Mouse (Mus musculus) intestine, embryonic 15.5 days (tissue): ENCODE measurements around the gene Tmco1. TPM values are rescaled to one million over a fixed set of nuclear protein-coding genes. Genes with fewer than 3 reads are reported as not detected.

Experiments used
- ATAC-seq: fragments of 200-750 bp; cut with Nextera tagmentation; 2 replicates; pipeline ENCODE4 v1.8.0; 2017; ENCODE audit warnings: moderate TSS enrichment, moderate library complexity
- H3K27ac ChIP-seq: fragments of 300-500 bp; sonication (generic); 2 replicates; pipeline ENCODE4 v1.5.1; 2015; ENCODE audit warnings: mild to moderate bottlenecking, inconsistent platforms
- H3K27me3 ChIP-seq: fragments of 300-500 bp; sonication (generic); replicated peaks from 2 replicates; pipeline ENCODE4 v1.6.1; 2015; ENCODE audit warnings: inconsistent platforms
- H3K36me3 ChIP-seq: fragments of 300-500 bp; sonication (generic); 2 replicates; pipeline ENCODE4 v1.6.1; 2015; ENCODE audit warnings: inconsistent platforms
- H3K4me1 ChIP-seq: fragments of 300-500 bp; sonication (generic); replicated peaks from 2 replicates; pipeline ENCODE4 v1.6.1; 2015; ENCODE audit warnings: inconsistent platforms
- H3K4me2 ChIP-seq: fragments of 300-500 bp; sonication (generic); replicated peaks from 2 replicates; pipeline ENCODE4 v1.6.1; 2015; ENCODE audit warnings: mild to moderate bottlenecking, inconsistent platforms
- H3K4me3 ChIP-seq: fragments of 300-500 bp; sonication (generic); replicated peaks from 2 replicates; pipeline ENCODE4 v1.5.1; 2015; ENCODE audit warnings: inconsistent platforms
- H3K9ac ChIP-seq: fragments of 300-500 bp; sonication (generic); 2 replicates; pipeline ENCODE4 v1.6.1; 2015; ENCODE audit warnings: inconsistent platforms
- H3K9me3 ChIP-seq: fragments of 300-500 bp; sonication (generic); 2 replicates; pipeline ENCODE4 v1.6.1; 2016; ENCODE audit warnings: inconsistent platforms
- WGBS: fragments of 180-500 bp; shearing (Covaris S2); methylation state at CpG from one replicate; pipeline ENCODE4 v1.1.7; 2015; 5-methylcytosine and 5-hydroxymethylcytosine counted together
- polyA plus RNA-seq: library from polyadenylated mRNA; unstranded; fragments of >200 nt; fragmentation: Nextera tagmentation; extraction: Ambion mirVana; gene quantifications from 2 replicates; pipeline ENCODE4 v1.2.1, GENCODE M21; 2015

The Tmco1 gene
- polyA plus RNA-seq, 1 experiment from 2014 or later: 109 TPM

GRCm38 (mm10) chr1:167366621-167367020 is 58.4 kb downstream of the Tmco1 start:
- 88% methylated on average over 6 of the region's 6 CpGs for WGBS
- no peaks in the 10 kb centered on the region for H3K4me1 ChIP-seq
- no peaks in the 10 kb centered on the region for H3K27me3 ChIP-seq
- H3K27ac ChIP-seq: no peak overlapping the region
- H3K9ac ChIP-seq: no peak overlapping the region
- H3K9me3 ChIP-seq: no peaks in the 10 kb centered on the region
- H3K4me3 ChIP-seq: no peak overlapping the region
- no peak for ATAC-seq
- H3K36me3 ChIP-seq: peaks cover 10% of the 10 kb centered on the region; the same call in 1 of the 2 replicates
- H3K4me2 ChIP-seq: no peak overlapping the region

GRCm38 (mm10) chr1:167368018-167368417 is 59.8 kb downstream of the Tmco1 start:
- ATAC-seq: no peak
- H3K9me3 ChIP-seq: no peaks in the 10 kb centered on the region
- no peaks in the 10 kb centered on the region for H3K4me1 ChIP-seq
- 90% methylated on average over 4 of the region's 4 CpGs for WGBS
- no peak overlapping the region for H3K9ac ChIP-seq
- H3K27me3 ChIP-seq: no peaks in the 10 kb centered on the region
- H3K4me3 ChIP-seq: no peak overlapping the region
- H3K36me3 ChIP-seq: peaks cover 12% of the 10 kb centered on the region; the same call in 1 of the 2 replicates
- no peak overlapping the region for H3K27ac ChIP-seq
- H3K4me2 ChIP-seq: no peak overlapping the region

- no peaks in the 10 kb centered on the region for H3K9me3 ChIP-seq
- H3K36me3 ChIP-seq: peaks cover 10% of the 10 kb centered on the region; the same call in 1 of the 2 replicates
- no peak overlapping the region for H3K9ac ChIP-seq
- peak; percentile 48; the same call in 1 of the 2 replicates for ATAC-seq
- no peaks in the 10 kb centered on the region for H3K4me1 ChIP-seq
- no peak overlapping the region for H3K4me3 ChIP-seq
- WGBS: 76% methylated on average over 7 of the region's 7 CpGs
- no peak overlapping the region for H3K4me2 ChIP-seq
- H3K27ac ChIP-seq: no peak overlapping the region
- H3K27me3 ChIP-seq: no peaks in the 10 kb centered on the region
These were observed 60.3 kb downstream of the Tmco1 start for GRCm38 (mm10) chr1:167368513-167368912.

GRCm38 (mm10) chr1:167369905-167370304 is 61.7 kb downstream of the Tmco1 start:
- whole genome bisulfite sequencing: 10% methylated on average over 7 of the region's 7 CpGs

GRCm38 (mm10) chr1:167372739-167373138 is 64.6 kb downstream of the Tmco1 start:
- WGBS: 93% methylated on average over 7 of the region's 7 CpGs
- no peaks in the 10 kb centered on the region for H3K9me3 ChIP-seq
- no peaks in the 10 kb centered on the region for H3K27me3 ChIP-seq
- H3K27ac ChIP-seq: no peak overlapping the region
- peaks cover 2% of the 10 kb centered on the region; the same call in 1 of the 2 replicates for H3K36me3 ChIP-seq
- H3K4me1 ChIP-seq: 0 out of 2 replicates have a peak, but pooled peaks cover 3% of the 10 kb centered on the region
- H3K9ac ChIP-seq: no peak overlapping the region
- ATAC-seq: no peak
- no peak overlapping the region for H3K4me2 ChIP-seq
- H3K4me3 ChIP-seq: no peak overlapping the region

More at GRCm38 (mm10) chr1:167369905-167370304, 61.7 kb downstream of the Tmco1 start:
- Histone ChIP-seq H3K4me2 (no peak overlapping the region), H3K9me3 (no peaks in the 10 kb centered on the region), H3K4me1 (0 out of 2 replicates have a peak, but pooled peaks cover 3% of the 10 kb centered on the region), H3K9ac (no peak overlapping the region), H3K36me3 (peaks cover 10% of the 10 kb centered on the region; the same call in 1 of the 2 replicates), H3K27me3 (no peaks in the 10 kb centered on the region), H3K27ac (no peak overlapping the region), H3K4me3 (no peak overlapping the region)
- peak; percentile 42; the same call in 1 of the 2 replicates for ATAC-seq

DNA sequence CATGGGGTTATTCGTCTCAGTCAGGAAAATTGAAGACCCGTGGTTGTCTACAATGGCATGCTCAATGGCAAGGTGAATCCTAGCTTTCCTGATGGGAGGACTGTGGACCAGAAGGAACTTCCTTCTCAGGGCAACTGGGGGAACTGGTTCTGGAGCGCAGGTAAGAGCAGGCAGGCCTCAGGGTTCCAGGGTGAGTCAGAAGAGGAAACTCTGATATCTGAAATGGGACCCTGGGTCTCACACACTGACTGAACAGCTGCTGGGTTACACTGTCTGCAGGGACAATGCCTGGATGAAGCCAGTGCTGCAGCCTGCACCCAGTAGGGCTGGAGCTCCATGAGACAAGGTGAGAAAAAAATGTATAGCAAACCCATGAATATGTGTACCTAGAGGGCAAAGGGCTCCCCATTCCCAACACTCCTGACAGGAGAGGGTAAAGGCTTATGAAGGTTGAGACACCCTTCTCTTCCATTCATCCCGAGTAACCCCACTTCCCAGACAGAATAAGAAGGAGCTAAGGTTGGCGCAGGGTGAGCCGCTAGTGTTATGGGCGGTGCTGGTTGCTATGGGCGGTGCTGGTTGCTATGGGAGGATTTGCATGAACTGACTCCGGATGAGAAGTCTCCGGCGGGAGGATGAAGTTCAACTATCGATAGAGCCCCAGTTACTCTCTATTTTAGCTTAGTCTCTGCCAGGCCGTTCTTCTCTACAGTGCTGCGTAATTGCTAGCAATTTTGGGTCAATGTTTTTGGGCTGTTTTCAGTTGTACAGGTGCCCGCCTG is 66.0 kb downstream of the Tmco1 start:
- Histone ChIP-seq H3K27me3 (no peaks in the 10 kb centered on the region), H3K4me3 (no peak overlapping the region), H3K4me2 (0 out of 2 replicates have a peak overlapping the region, but pooled peaks have one; percentile 5), H3K4me1 (0 out of 2 replicates have a peak, but pooled peaks cover 3% of the 10 kb centered on the region), H3K9ac (no peak overlapping the region), H3K27ac (no peak overlapping the region), H3K36me3 (peaks cover 2% of the 10 kb centered on the region; the same call in 1 of the 2 replicates), H3K9me3 (no peaks in the 10 kb centered on the region)
- WGBS: 21% methylated on average over 15 of the region's 15 CpGs
- peak; percentile 78 for ATAC-seq

DNA sequence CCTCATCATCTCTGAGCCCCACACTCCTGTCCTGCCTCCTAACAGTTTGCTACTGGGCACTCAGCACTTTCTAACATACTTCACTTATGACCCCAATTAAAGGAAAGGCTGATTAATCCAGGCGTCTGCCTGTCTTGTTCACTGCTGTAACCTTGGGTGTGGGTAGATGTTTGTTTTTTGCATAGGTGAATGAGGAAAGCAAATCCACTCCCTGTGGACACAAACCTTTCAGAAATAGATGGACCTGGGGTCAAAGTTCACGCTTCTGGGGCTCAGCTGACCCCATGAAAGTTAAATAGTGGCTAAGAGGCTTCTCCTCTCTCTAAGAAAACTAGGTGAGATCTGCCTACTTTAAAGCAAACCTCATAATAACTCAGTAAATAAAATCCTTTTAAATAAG is 66.8 kb downstream of the Tmco1 start:
- no peak overlapping the region for H3K27ac ChIP-seq
- no peak overlapping the region for H3K4me3 ChIP-seq
- no peaks in the 10 kb centered on the region for H3K9me3 ChIP-seq
- H3K4me2 ChIP-seq: 0 out of 2 replicates have a peak overlapping the region, but pooled peaks have one; percentile 5
- 46% methylated on average over 2 of the region's 2 CpGs for WGBS
- 0 out of 2 replicates have a peak, but pooled peaks cover 3% of the 10 kb centered on the region for H3K4me1 ChIP-seq
- H3K9ac ChIP-seq: no peak overlapping the region
- H3K27me3 ChIP-seq: no peaks in the 10 kb centered on the region
- peak; percentile 11; the same call in 1 of the 2 replicates for ATAC-seq
- 0 out of 2 replicates have a peak, but pooled peaks cover 2% of the 10 kb centered on the region for H3K36me3 ChIP-seq

- Histone ChIP-seq H3K4me3 (no peak overlapping the region), H3K4me2 (no peak overlapping the region), H3K27me3 (no peaks in the 10 kb centered on the region), H3K36me3 (no peaks in the 10 kb centered on the region), H3K9me3 (no peaks in the 10 kb centered on the region), H3K27ac (peak overlapping the region; percentile 55), H3K4me1 (peaks cover 11% of the 10 kb centered on the region; the same call in 1 of the 2 replicates), H3K9ac (no peak overlapping the region)
- peak; percentile 52 for ATAC-seq
- 56% methylated on average over 6 of the region's 6 CpGs for WGBS
These were observed 69.8 kb downstream of the Tmco1 start for GRCm38 (mm10) chr1:167378019-167378418.

GRCm38 (mm10) chr1:167379751-167380150 is 71.6 kb downstream of the Tmco1 start:
- no peak overlapping the region for H3K4me2 ChIP-seq
- no peak for ATAC-seq
- 83% methylated on average over 5 of the region's 5 CpGs for WGBS
- no peaks in the 10 kb centered on the region for H3K36me3 ChIP-seq
- H3K9me3 ChIP-seq: no peaks in the 10 kb centered on the region
- H3K9ac ChIP-seq: no peak overlapping the region
- no peaks in the 10 kb centered on the region for H3K27me3 ChIP-seq
- H3K4me3 ChIP-seq: no peak overlapping the region
- H3K27ac ChIP-seq: no peak overlapping the region
- H3K4me1 ChIP-seq: peaks cover 8% of the 10 kb centered on the region; the same call in 1 of the 2 replicates

DNA sequence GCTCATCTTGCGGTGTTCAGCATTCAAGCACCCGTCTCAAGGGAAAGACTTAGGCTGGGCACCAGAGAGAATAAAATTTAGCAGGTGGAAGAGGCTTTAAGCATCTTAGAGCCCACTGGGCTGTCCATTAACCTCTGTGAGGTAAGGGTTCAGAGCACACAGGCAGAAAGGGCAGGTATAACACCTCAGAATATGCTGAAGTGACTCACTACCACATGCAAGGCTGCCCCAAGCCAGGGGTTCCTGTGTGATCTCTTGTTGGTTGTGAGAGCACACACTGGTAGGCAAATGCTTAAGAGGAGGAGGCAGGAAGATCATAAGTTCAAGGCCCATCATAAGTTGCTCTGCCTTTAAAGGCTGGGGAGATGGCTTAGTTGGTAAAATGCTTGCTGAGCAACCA is 72.0 kb downstream of the Tmco1 start:
- no peaks in the 10 kb centered on the region for H3K27me3 ChIP-seq
- no peak overlapping the region for H3K27ac ChIP-seq
- H3K36me3 ChIP-seq: no peaks in the 10 kb centered on the region
- H3K4me2 ChIP-seq: no peak overlapping the region
- H3K9ac ChIP-seq: no peak overlapping the region
- peaks cover 8% of the 10 kb centered on the region; the same call in 1 of the 2 replicates for H3K4me1 ChIP-seq
- no peaks in the 10 kb centered on the region for H3K9me3 ChIP-seq
- WGBS: 90% methylated on average over 2 of the region's 2 CpGs
- ATAC-seq: no peak
- no peak overlapping the region for H3K4me3 ChIP-seq

DNA sequence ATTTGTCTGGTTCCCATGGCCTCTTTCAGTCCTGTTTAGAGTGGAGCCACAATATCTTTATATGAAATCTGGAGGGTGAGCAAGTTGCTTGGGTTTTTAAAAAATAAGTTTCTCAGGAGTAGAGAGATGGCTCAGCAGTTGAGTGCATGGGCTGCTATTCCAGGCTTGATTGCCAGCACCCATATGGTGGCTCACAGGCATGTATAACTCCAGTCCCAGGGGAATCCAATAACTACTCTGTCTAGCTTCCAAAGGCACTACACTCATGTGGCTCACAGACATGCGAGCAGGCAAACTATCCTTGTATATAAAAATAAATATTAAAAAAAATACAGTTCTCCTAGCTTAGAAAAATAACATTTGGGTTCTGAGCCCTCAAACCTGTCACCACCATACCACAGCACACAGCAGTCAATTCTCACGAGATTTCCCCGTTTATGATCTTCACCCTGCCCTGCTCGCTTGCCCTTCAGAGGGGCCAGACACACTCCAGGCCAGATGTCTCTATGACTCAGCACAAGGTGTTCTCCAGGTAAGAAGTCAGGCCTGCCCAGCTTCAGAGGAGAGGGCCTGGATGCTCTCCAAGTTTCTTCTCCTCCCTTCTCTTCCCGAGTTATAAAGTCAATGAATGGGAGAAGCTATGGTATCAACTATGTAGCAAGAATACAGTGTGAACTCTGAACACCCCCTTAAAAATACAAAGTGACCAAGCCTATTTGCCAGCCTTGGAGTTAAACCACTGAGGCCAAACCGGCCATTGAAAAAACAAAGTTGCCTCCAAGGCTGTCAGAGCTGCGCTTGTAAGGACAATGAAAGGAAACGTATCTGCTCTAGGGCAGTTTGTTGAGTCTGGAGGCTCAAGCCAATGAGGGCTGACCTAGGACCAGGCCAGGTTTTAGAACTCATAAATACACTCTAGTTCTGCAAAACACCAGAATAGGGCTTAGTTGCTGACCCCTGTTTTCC is 73.2 kb downstream of the Tmco1 start:
- peaks cover 8% of the 10 kb centered on the region; the same call in 1 of the 2 replicates for H3K4me1 ChIP-seq
- no peak overlapping the region for H3K9ac ChIP-seq
- no peaks in the 10 kb centered on the region for H3K36me3 ChIP-seq
- WGBS: 67% methylated on average over 8 of the region's 8 CpGs
- H3K4me2 ChIP-seq: no peak overlapping the region
- no peak overlapping the region for H3K4me3 ChIP-seq
- no peaks in the 10 kb centered on the region for H3K9me3 ChIP-seq
- ATAC-seq: peak; percentile 64
- H3K27ac ChIP-seq: peak overlapping the region; percentile 71
- H3K27me3 ChIP-seq: no peaks in the 10 kb centered on the region

- Histone ChIP-seq H3K27me3 (no peaks in the 10 kb centered on the region), H3K9ac (no peak overlapping the region), H3K9me3 (no peaks in the 10 kb centered on the region), H3K4me3 (no peak overlapping the region), H3K36me3 (no peaks in the 10 kb centered on the region), H3K4me2 (no peak overlapping the region), H3K27ac (peak overlapping the region; percentile 71; the same call in 1 of the 2 replicates), H3K4me1 (peaks cover 11% of the 10 kb centered on the region)
- WGBS: 77% methylated on average over 7 of the region's 7 CpGs
- ATAC-seq: no peak
These were observed 74.1 kb downstream of the Tmco1 start for GRCm38 (mm10) chr1:167382316-167382715.
